12 mouse cellular contexts compared by ENCODE assay signal in genomic region chr5:122894821-122895220, GRCm38 (mm10). TPM values are rescaled to one million over a fixed set of nuclear protein-coding genes. Genes with fewer than 3 reads are reported as not detected.
DNase-seq lines count a peak whose midpoint lies in the region; ATAC-seq lines count a peak whose summit lies in the region.
"Had no signal": no experiment of that assay in that cellular context is flagged by ENCODE, and none has a peak within 500 bp of the region (broad histone marks: within the 10 kb centered on the region; RNA-seq: fewer than 3 reads in every experiment).

No protein-coding gene starts in this region.

- H3K4me3 ChIP-seq in forebrain, embryonic 12.5 days (replicated peaks): no peak overlapping the region
- H3K4me3 ChIP-seq in forebrain, embryonic 13.5 days: no peak overlapping the region
- no peak overlapping the region for H3K4me3 ChIP-seq in limb, embryonic 15.5 days
- H3K4me3 ChIP-seq in limb, embryonic 10.5 days: no peak overlapping the region
- H3K4me3 ChIP-seq in megakaryocyte, embryonic 14.5 days (replicated peaks): peak overlapping the region; percentile 23

- H3K4me1 ChIP-seq in forebrain, embryonic 12.5 days: peaks cover 30% of the 10 kb centered on the region
- peaks cover 29% of the 10 kb centered on the region for H3K4me1 ChIP-seq in forebrain, embryonic 13.5 days
- H3K4me1 ChIP-seq in limb, embryonic 15.5 days: peaks cover 20% of the 10 kb centered on the region
- H3K4me1 ChIP-seq in limb, embryonic 10.5 days: peaks cover 25% of the 10 kb centered on the region
- peaks cover 73% of the 10 kb centered on the region for H3K4me1 ChIP-seq in megakaryocyte, embryonic 14.5 days

- H3K27me3 ChIP-seq in forebrain, embryonic 12.5 days: no peaks in the 10 kb centered on the region
- no peaks in the 10 kb centered on the region for H3K27me3 ChIP-seq in forebrain, embryonic 13.5 days
- no peaks in the 10 kb centered on the region for H3K27me3 ChIP-seq in limb, embryonic 15.5 days
- H3K27me3 ChIP-seq in limb, embryonic 10.5 days (ENCODE audit: low read depth, poor library complexity, severe bottlenecking): no peaks in the 10 kb centered on the region
- no peaks in the 10 kb centered on the region for H3K27me3 ChIP-seq in megakaryocyte, embryonic 14.5 days (replicated peaks)

- 0 out of 2 replicates have a peak, but pooled peaks cover 5% of the 10 kb centered on the region for H3K36me3 ChIP-seq in forebrain, embryonic 12.5 days (replicated peaks)
- H3K36me3 ChIP-seq in forebrain, embryonic 13.5 days (ENCODE audit: poor library complexity, severe bottlenecking): peaks cover 6% of the 10 kb centered on the region; the same call in 1 of the 2 replicates
- no peaks in the 10 kb centered on the region; the same call in 1 of the 2 replicates for H3K36me3 ChIP-seq in limb, embryonic 15.5 days
- peaks cover 26% of the 10 kb centered on the region for H3K36me3 ChIP-seq in limb, embryonic 10.5 days
- H3K36me3 ChIP-seq in megakaryocyte, embryonic 14.5 days (replicated peaks; ENCODE audit: low read length): peaks cover 13% of the 10 kb centered on the region

- H3K4me2 ChIP-seq in forebrain, embryonic 12.5 days: no peak overlapping the region
- no peak overlapping the region for H3K4me2 ChIP-seq in forebrain, embryonic 13.5 days
- H3K4me2 ChIP-seq in limb, embryonic 15.5 days: no peak overlapping the region

- DNase-seq in limb, embryonic 10.5 days (ENCODE audit: low spot score): no peak
- DNase-seq in thymus, postnatal 0 days (ENCODE audit: low spot score): no peak
- DNase-seq in ovary, adult 18-20 months (ENCODE audit: low spot score): no peak
- DNase-seq: cerebellum, postnatal 25 days; kidney, adult 18-20 months; right cerebral cortex, postnatal 4 days had no signal

- peak overlapping the region; percentile 32; the same call in 1 of the 2 replicates for H3K27ac ChIP-seq in forebrain, embryonic 12.5 days
- H3K27ac ChIP-seq in forebrain, embryonic 13.5 days: no peak overlapping the region
- 0 out of 2 replicates have a peak overlapping the region, but pooled peaks have one; percentile 3 for H3K27ac ChIP-seq in limb, embryonic 15.5 days
- H3K27ac ChIP-seq in limb, embryonic 10.5 days: no peak overlapping the region

- no peaks in the 10 kb centered on the region for H3K9me3 ChIP-seq in forebrain, embryonic 12.5 days
- no peaks in the 10 kb centered on the region for H3K9me3 ChIP-seq in forebrain, embryonic 13.5 days (replicated peaks)
- no peaks in the 10 kb centered on the region for H3K9me3 ChIP-seq in limb, embryonic 15.5 days
- H3K9me3 ChIP-seq in limb, embryonic 10.5 days (replicated peaks): no peaks in the 10 kb centered on the region
- H3K9me3 ChIP-seq in megakaryocyte, embryonic 14.5 days: no peaks in the 10 kb centered on the region

- ATAC-seq in forebrain, embryonic 12.5 days (ENCODE audit: low FRiP score): no peak
- ATAC-seq in forebrain, embryonic 13.5 days: no peak
- no peak for ATAC-seq in limb, embryonic 15.5 days (ENCODE audit: insufficient number of reproducible peaks, low FRiP score, low TSS enrichment, low read depth)
- ATAC-seq in common myeloid progenitor, adult 5-6 weeks (replicated peaks; ENCODE audit: low read depth, poor library complexity, severe bottlenecking): peak; percentile 15; the same call in 1 of the 2 replicates
- ATAC-seq: activated CD4-positive, CD25-positive, alpha-beta regulatory T cell, adult 4 months had no signal

- no peak overlapping the region for H3K9ac ChIP-seq in forebrain, embryonic 12.5 days
- no peak overlapping the region for H3K9ac ChIP-seq in forebrain, embryonic 13.5 days
- H3K9ac ChIP-seq in limb, embryonic 15.5 days: no peak overlapping the region

- 82% methylated on average over 4 of the region's 4 CpGs for WGBS in forebrain, embryonic 12.5 days
- 74% methylated on average over 4 of the region's 4 CpGs for WGBS in forebrain, embryonic 13.5 days
- 63% methylated on average over 4 of the region's 4 CpGs for WGBS in limb, embryonic 15.5 days
- 85% methylated on average over 4 of the region's 4 CpGs for WGBS in limb, embryonic 10.5 days

RNA-seq across cellular contexts. Expression of gene Rnf34, which starts 45.0 kb away (rescaled TPM):
- polyA plus RNA-seq in forebrain, embryonic 12.5 days (2016; fragmentation: Nextera tagmentation; extraction: Ambion mirVana): 44.1 and 50.1 TPM in 2 replicates
- 51.9 and 56.0 TPM in 2 replicates for polyA plus RNA-seq in forebrain, embryonic 13.5 days (2015; fragmentation: Nextera tagmentation; extraction: Ambion mirVana)
- polyA plus RNA-seq in limb, embryonic 15.5 days (2015; fragmentation: Nextera tagmentation; extraction: Ambion mirVana): 29.2 and 31.5 TPM in 2 replicates
- 42.4 and 49.4 TPM in 2 replicates for polyA plus RNA-seq in limb, embryonic 10.5 days (2016; fragmentation: Nextera tagmentation; extraction: Ambion mirVana)
- total RNA-seq in common myeloid progenitor, adult 5-6 weeks (2017): 15.3 and 23.0 TPM in 2 replicates
- 8.3 TPM in 1 of 2 replicates, not detected in the other for polyA plus RNA-seq in megakaryocyte, embryonic 14.5 days (2012; ENCODE audit: insufficient read depth, low replicate concordance)
- 35.8 and 37.9 TPM in 2 replicates for polyA plus RNA-seq in thymus, postnatal 0 days (2015; fragmentation: Nextera tagmentation; extraction: Ambion mirVana)

Comparison
In these comparisons a context has a peak if more than half of its experiments do, and no peak if none do; other contexts are left out.
1. H3K27ac ChIP-seq: peak in forebrain, embryonic 12.5 days (single experiment) and limb, embryonic 15.5 days (single experiment); none in forebrain, embryonic 13.5 days (single experiment) and limb, embryonic 10.5 days (single experiment).